Mouse (Mus musculus) embryonic facial prominence, embryonic 13.5 days (tissue): ENCODE measurements around the gene Ick. TPM values are rescaled to one million over a fixed set of nuclear protein-coding genes. Genes with fewer than 3 reads are reported as not detected.

Experiments used
- ATAC-seq: fragments of 200-750 bp; cut with Nextera tagmentation; 2 replicates; pipeline ENCODE4 v1.8.0; 2017; ENCODE audit warnings: low read depth; ENCODE audit not compliant: insufficient number of reproducible peaks, insufficient read depth, low FRiP score, low TSS enrichment
- H3K27ac ChIP-seq: fragments of 300-500 bp; sonication (generic); 2 replicates; pipeline ENCODE4 v1.5.1; 2015; ENCODE audit warnings: moderate library complexity, mild to moderate bottlenecking, inconsistent platforms
- H3K27me3 ChIP-seq: fragments of 300-500 bp; sonication (generic); 2 replicates; pipeline ENCODE4 v1.6.1; 2015; ENCODE audit warnings: mild to moderate bottlenecking, inconsistent platforms
- H3K36me3 ChIP-seq: fragments of 300-500 bp; sonication (generic); 2 replicates; pipeline ENCODE4 v1.6.1; 2015; ENCODE audit warnings: mild to moderate bottlenecking, inconsistent platforms
- H3K4me1 ChIP-seq: fragments of 300-500 bp; sonication (generic); 2 replicates; pipeline ENCODE4 v1.6.1; 2015; ENCODE audit warnings: inconsistent platforms
- H3K4me2 ChIP-seq: fragments of 300-500 bp; sonication (generic); 2 replicates; pipeline ENCODE4 v1.6.1; 2015; ENCODE audit warnings: moderate library complexity, mild to moderate bottlenecking, inconsistent platforms
- H3K4me3 ChIP-seq: fragments of 300-500 bp; sonication (generic); 2 replicates; pipeline ENCODE4 v1.5.1; 2015; ENCODE audit warnings: mild to moderate bottlenecking, inconsistent platforms
- H3K9ac ChIP-seq: fragments of 300-500 bp; sonication (generic); 2 replicates; pipeline ENCODE4 v1.6.1; 2015; ENCODE audit warnings: mild to moderate bottlenecking, inconsistent platforms
- H3K9me3 ChIP-seq: fragments of 300-500 bp; sonication (generic); 2 replicates; pipeline ENCODE4 v1.6.1; 2016; ENCODE audit warnings: inconsistent platforms
- WGBS: fragments of 180-500 bp; shearing (Covaris S2); methylation state at CpG from one replicate; pipeline ENCODE4 v1.1.7; 2015; ENCODE audit warnings: mixed read lengths; 5-methylcytosine and 5-hydroxymethylcytosine counted together
- polyA plus RNA-seq: library from polyadenylated mRNA; unstranded; fragments of >200 nt; fragmentation: Nextera tagmentation; extraction: Ambion mirVana; gene quantifications from 2 replicates; pipeline ENCODE4 v1.2.1, GENCODE M21; 2015

Ick gene
- polyA plus RNA-seq, 1 experiment from 2014 or later: 34.5 TPM

DNA sequence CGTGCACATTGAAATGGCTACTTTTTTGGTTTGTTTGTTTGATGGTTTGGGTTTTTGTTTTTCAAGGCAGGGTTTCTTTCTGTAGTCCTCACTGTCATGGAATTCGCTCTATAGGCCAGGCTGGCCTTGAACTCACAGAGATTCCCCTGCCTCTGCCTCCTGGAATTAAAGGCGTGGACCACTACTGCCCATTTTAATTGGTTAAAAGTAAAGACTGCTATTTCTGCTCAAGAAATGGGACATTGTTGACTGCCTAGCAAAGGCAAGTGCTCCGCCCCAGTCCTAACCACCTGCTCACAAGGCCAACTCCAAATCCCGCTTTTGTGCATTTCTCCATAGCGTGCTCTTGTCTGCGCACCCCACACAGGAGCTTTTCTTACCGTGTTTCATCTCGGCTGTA lies 88.8 kb downstream of the Ick start:
- H3K27me3 ChIP-seq: no peaks in the 10 kb centered on the region
- H3K27ac ChIP-seq: no peak overlapping the region
- no peak overlapping the region for H3K4me2 ChIP-seq
- 95% methylated on average over 9 of the region's 9 CpGs for WGBS
- no peak overlapping the region for H3K4me3 ChIP-seq
- no peak overlapping the region for H3K9ac ChIP-seq
- no peaks in the 10 kb centered on the region for H3K9me3 ChIP-seq
- H3K36me3 ChIP-seq: peaks cover 9% of the 10 kb centered on the region; the same call in 1 of the 2 replicates
- peaks cover 9% of the 10 kb centered on the region; the same call in 1 of the 2 replicates for H3K4me1 ChIP-seq
- ATAC-seq: no peak

DNA sequence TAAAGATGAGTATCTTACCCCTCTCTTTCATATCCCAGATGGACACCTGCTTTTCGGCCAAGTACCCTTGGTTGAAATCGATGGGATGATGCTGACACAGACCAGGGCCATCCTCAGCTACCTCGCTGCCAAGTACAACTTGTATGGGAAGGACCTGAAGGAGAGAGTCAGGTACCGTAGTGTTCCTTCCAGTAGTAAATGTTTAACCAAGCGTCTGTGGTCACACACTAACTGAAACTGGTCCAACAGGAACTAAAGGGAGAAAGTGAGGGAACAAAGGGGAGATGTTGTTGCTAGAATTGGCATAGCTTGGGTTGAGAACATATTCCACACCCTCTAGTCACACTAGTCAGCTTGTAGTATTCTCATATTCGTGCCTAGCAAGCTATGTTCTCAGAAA lies 95.2 kb downstream of the Ick start:
- Histone ChIP-seq H3K4me3 (no peak overlapping the region), H3K9ac (no peak overlapping the region), H3K4me2 (no peak overlapping the region), H3K27me3 (no peaks in the 10 kb centered on the region), H3K9me3 (no peaks in the 10 kb centered on the region), H3K36me3 (peaks cover 29% of the 10 kb centered on the region), H3K4me1 (peaks cover 16% of the 10 kb centered on the region), H3K27ac (no peak overlapping the region)
- 85% methylated on average over 6 of the region's 6 CpGs for WGBS
- no peak for ATAC-seq

DNA sequence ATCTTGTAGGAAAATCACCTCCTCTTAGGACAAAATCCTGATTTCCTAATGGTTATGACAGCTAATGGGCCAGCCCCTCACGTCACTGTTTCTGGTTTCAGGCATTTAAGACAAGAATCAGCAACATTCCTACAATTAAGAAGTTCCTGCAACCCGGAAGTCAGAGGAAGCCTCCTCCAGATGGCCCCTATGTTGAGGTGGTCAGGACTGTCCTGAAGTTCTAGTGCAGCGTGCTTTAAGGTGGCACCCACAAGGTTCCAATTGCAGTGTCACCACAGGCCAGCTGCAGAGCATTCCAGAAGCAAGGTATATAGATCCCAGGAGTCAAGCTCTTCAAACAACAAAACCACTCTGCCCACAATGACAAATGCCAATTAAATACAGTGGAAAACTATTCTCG lies 100.0 kb downstream of the Ick start:
- H3K27ac ChIP-seq: no peak overlapping the region
- no peak overlapping the region for H3K4me2 ChIP-seq
- 30% methylated on average over 4 of the region's 4 CpGs for WGBS
- H3K4me3 ChIP-seq: no peak overlapping the region
- peaks cover 35% of the 10 kb centered on the region for H3K36me3 ChIP-seq
- H3K9ac ChIP-seq: no peak overlapping the region
- H3K27me3 ChIP-seq: no peaks in the 10 kb centered on the region
- no peaks in the 10 kb centered on the region for H3K9me3 ChIP-seq
- no peak for ATAC-seq
- peaks cover 17% of the 10 kb centered on the region for H3K4me1 ChIP-seq

DNA sequence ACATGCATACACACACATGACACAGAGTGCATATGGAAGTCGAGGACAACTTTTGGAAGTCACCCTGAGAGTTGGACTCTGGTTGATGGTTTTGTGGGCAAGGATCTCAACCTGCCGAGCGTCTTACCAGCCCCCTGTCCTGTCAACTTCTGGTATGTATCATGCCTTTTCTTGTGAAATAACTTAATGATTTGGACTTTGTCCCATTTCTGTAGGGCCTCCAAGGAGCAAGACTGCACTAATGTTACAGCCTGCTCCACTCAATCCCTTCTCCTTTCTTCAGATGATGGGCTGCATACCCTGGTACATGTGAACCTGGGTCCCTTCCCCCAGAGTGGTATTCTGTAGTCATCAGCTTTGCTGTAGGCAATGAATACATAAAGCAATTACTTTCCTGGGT lies 101.1 kb downstream of the Ick start:
- 89% methylated on average over 3 of the region's 3 CpGs for WGBS

DNA sequence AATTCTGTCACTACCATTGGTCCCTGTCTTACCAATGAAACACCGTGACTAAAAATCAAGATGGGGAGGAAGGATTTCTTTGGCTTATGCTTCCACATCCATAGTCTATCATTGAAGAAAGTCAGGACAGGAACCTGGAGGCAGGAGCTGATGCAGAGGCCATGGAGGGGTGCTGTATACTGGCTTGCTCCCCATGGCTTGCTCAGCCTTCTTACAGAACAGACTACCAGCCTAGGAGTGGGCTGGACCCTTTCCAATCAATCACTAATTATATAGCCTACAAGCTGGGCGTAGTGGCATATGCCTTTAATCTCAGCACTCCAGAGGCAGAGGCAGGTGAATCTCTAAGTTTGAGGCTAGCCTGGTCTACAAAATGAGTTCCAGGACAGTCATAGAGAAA lies 101.8 kb downstream of the Ick start:
- Histone ChIP-seq H3K4me1 (peaks cover 17% of the 10 kb centered on the region), H3K36me3 (peaks cover 19% of the 10 kb centered on the region), H3K27me3 (no peaks in the 10 kb centered on the region), H3K4me2 (no peak overlapping the region), H3K4me3 (no peak overlapping the region), H3K9me3 (no peaks in the 10 kb centered on the region), H3K9ac (no peak overlapping the region), H3K27ac (no peak overlapping the region)
- WGBS: 97% methylated on average over 2 of the region's 2 CpGs
- ATAC-seq: no peak

More for the DNA sequence above, 101.1 kb downstream of the Ick start:
- Histone ChIP-seq H3K4me2 (no peak overlapping the region), H3K9me3 (no peaks in the 10 kb centered on the region), H3K9ac (no peak overlapping the region), H3K27ac (no peak overlapping the region), H3K27me3 (no peaks in the 10 kb centered on the region), H3K4me3 (no peak overlapping the region), H3K4me1 (peaks cover 17% of the 10 kb centered on the region), H3K36me3 (peaks cover 25% of the 10 kb centered on the region)
- no peak for ATAC-seq

DNA sequence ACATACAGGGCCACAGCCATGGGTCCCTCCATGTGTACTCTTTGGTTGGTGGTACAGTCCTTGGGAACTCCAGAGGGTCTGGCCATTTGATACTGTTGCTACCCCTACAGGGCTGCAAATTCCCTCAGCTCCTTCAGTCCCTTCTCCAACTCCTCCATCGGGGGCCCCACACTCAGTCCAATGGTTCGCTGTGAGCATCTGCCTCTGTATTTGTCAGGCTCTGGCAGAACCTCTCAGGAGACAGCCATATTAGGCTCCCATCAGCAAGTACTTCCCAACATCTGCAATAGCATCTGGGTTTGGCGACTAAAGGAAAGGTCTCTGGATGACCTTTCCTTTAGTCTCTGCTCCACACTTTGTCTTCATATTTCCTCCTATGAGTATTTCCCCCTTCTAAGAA lies 102.5 kb downstream of the Ick start:
- Histone ChIP-seq H3K36me3 (peaks cover 14% of the 10 kb centered on the region; the same call in 1 of the 2 replicates), H3K4me2 (no peak overlapping the region), H3K27ac (no peak overlapping the region), H3K9me3 (no peaks in the 10 kb centered on the region), H3K9ac (no peak overlapping the region), H3K4me1 (peaks cover 17% of the 10 kb centered on the region), H3K4me3 (no peak overlapping the region), H3K27me3 (no peaks in the 10 kb centered on the region)
- 92% methylated on average over 3 of the region's 3 CpGs for WGBS
- ATAC-seq: no peak

DNA sequence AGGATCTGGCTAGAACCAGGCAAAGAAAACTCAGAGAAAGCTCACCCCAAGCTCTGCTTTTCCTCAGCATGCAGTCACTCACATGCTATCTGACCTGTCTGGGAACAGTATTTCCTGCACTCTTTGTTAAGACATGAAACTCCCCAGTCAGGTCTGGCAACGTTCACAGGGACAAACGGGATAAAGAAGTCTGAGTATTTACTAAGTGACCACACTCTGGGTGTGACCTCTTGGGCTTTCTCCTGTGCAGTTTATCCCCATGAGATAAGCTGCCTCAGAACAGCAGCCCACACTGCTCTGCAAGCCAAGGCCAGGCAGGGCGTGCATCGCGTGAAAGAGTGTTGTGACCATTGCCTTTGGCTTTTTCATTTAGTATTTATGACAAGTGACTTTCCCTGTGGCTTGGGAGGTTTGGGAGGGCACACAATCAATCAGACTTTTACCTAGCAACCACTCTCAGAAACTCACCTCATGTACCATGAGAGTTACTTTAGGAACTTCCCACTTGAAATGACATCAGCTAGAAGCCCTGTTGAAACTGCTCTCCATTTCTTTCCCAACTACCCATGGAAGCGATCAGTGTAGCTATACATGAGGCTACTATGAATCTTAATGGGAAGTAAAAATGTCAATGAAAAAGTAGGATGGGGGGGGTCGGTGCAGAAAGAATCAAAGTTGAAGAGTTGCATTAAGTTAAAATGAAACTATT lies 103.5 kb downstream of the Ick start:
- H3K27ac ChIP-seq: no peak overlapping the region
- peaks cover 17% of the 10 kb centered on the region for H3K4me1 ChIP-seq
- whole genome bisulfite sequencing: 81% methylated on average over 7 of the region's 7 CpGs
- no peak overlapping the region for H3K4me3 ChIP-seq
- no peak overlapping the region for H3K4me2 ChIP-seq
- no peaks in the 10 kb centered on the region for H3K27me3 ChIP-seq
- H3K36me3 ChIP-seq: peaks cover 14% of the 10 kb centered on the region; the same call in 1 of the 2 replicates
- no peak for ATAC-seq
- H3K9me3 ChIP-seq: no peaks in the 10 kb centered on the region
- H3K9ac ChIP-seq: no peak overlapping the region

DNA sequence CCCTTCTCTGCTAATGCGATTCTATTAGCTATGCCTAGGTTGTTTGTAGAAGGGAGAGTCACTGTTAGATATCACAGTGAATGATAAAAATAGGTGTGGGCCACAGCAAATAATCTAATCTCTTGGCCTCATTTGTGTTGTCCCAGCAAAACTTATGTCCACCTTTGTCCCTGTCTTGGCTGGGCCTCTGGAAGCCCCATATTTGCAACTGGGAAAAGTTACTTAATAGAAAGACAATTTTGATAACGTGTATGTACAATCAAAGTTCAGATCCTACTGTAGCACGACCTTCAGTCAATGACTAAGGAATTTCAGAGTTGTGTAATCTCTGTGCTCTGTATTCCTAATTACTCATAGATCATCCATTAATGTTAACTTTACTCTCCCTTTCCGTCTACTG lies 108.1 kb downstream of the Ick start:
- no peaks in the 10 kb centered on the region for H3K9me3 ChIP-seq
- ATAC-seq: no peak
- H3K27me3 ChIP-seq: no peaks in the 10 kb centered on the region
- 81% methylated on average over 4 of the region's 4 CpGs for WGBS
- no peaks in the 10 kb centered on the region for H3K36me3 ChIP-seq
- H3K27ac ChIP-seq: no peak overlapping the region
- no peak overlapping the region for H3K4me3 ChIP-seq
- H3K4me1 ChIP-seq: no peaks in the 10 kb centered on the region
- H3K9ac ChIP-seq: no peak overlapping the region
- H3K4me2 ChIP-seq: no peak overlapping the region

Other genes starting within 250 kb of the Ick start
- 65.4 and 78.8 TPM in 2 replicates for gene Elovl5, start 191.8 kb upstream of the Ick start, polyA plus RNA-seq
- gene Gcm1, start 57.3 kb upstream of the Ick start, polyA plus RNA-seq: 0.15 TPM in 1 of 2 replicates, not detected in the other
- 36.0 and 41.2 TPM in 2 replicates for gene Fbxo9, start 127 bp upstream of the Ick start, polyA plus RNA-seq
- 65.3 and 70.1 TPM in 2 replicates for gene Gsta4, start 73.6 kb downstream of the Ick start, polyA plus RNA-seq
- 0.38 TPM in 1 of 2 replicates, not detected in the other for gene Gsta1, start 121.5 kb downstream of the Ick start, polyA plus RNA-seq
- not detected in 2 replicates for gene Gm3776, start 147.9 kb downstream of the Ick start, polyA plus RNA-seq
- not detected in 2 replicates for gene Gm10639, start 180.7 kb downstream of the Ick start, polyA plus RNA-seq
- not detected in 2 replicates for gene Omt2a, start 205.6 kb downstream of the Ick start, polyA plus RNA-seq
- not detected in 2 replicates for gene Omt2b, start 218.4 kb downstream of the Ick start, polyA plus RNA-seq
- gene Gsta2, start 246.6 kb downstream of the Ick start, polyA plus RNA-seq: 1.3 and 1.6 TPM in 2 replicates